Mouse (Mus musculus) liver, embryonic 14.5 days (tissue): ENCODE data around the gene Cd44.

Source experiments
- CTCF ChIP-seq: IDR thresholded peaks from 2 replicates; pipeline ENCODE4 v1.5.1; 2016; ENCODE audit warnings: antibody characterized with exemption, low read depth, control low read depth
- EP300 ChIP-seq: IDR thresholded peaks from 2 replicates; pipeline ENCODE4 v1.6.1; 2016; ENCODE audit warnings: antibody characterized with exemption, low read depth

- TF ChIP-seq CTCF (no peak), EP300 (no peak)
Observed at GRCm38 (mm10) chr2:102918301-102918700, 16.8 kb upstream of the Cd44 start.
